Mouse (Mus musculus): ENCODE results near the gene Zfp865. TPM values are rescaled to one million over a fixed set of nuclear protein-coding genes. Genes with fewer than 3 reads are reported as not detected.
"Not testable (repeated sequence)": the region's sequence is repeated elsewhere in the genome, so short reads cannot be mapped to it uniquely, and the experiment has no call there.

The Zfp865 gene
- total RNA-seq, 2 experiments from 2014 or later, result 11.5 to 14.0 TPM

- peak; percentile 94 to 95 for DNase-seq
Measured at GRCm38 (mm10) chr7:5015118-5016001, 4.8 kb upstream of the Zfp865 start, which contains the start of gene Gm44973. Gene Gm44973, plus strand, starts transcription at chr7:5015496.

DNA sequence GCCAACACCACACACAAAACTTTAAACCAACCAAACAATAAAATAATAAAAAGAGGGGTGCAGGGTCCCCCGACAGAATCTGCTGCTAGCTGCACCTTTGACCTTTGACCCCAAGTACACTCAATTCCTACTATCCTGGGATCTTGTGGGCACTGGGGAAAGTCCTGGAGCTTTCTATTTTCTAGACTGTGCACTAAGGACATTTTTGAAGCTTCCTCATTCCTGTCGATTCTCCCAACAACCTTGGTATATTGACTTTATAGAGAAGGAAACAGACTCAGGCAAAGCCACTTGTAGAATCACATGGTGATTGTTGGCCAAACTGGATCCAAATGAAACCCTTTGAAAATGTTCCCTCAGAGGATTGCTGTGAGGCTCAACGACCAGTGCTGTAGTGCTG lies 4.1 kb upstream of the Zfp865 start:
- DNase-seq, result no peak

DNA sequence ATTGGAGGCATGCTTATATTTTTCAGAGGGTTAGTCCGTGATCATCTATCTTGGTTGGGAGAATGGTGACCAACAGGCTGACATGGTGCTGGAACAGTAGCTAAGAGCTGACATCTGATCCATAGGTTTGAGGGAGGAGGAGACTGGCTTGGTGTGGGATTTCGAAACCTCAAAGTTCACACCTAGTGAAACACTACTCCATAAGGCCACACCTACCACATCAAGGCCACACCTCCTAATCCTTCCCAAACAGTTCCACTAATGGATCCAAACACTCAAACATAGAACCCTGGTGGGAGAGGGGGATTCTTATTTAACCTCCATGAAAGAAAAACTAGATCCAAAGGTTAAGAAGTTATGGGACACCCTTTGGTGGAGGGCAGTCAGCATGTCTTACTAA lies 3.3 kb upstream of the Zfp865 start:
- no peak for DNase-seq

DNA sequence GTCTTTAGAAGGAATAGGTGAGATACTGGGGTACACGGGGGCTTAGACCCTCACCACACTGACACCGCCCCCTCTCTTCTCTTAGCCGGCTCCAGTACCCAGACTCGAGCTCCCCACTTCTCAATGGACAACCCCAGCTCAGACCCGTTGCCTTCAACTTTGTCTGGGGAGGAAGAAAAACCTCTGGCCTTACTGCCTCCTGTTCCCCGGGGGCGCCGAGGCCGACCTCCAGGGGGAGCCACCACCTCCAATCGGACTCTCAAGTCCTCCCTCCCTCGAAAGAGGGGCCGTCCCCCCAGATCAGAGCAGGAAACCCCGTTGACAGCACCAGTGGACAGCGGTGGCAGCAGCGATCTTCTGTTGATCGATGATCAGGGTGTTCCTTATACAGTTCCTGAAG lies 2.8 kb upstream of the Zfp865 start:
- DNase-seq, result no peak

DNA sequence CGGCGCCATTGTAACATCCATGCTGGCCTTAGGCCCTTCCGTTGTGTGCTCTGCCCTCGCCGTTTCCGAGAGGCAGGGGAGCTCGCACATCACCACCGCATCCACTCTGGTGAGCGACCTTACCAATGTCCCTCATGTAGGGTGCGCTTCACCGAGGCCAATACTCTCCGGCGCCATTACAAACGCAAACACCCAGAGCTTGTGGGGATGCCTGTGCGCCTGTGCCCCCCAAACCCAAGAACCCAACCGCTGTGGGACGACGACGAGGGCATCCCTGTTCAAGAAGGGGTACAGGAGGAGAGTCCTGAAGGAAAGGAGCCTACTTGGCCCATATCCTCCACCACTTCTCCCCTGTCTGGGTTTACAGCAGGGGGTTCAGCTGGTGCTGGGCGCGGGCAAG lies 2.2 kb upstream of the Zfp865 start:
- no peak for DNase-seq

DNA sequence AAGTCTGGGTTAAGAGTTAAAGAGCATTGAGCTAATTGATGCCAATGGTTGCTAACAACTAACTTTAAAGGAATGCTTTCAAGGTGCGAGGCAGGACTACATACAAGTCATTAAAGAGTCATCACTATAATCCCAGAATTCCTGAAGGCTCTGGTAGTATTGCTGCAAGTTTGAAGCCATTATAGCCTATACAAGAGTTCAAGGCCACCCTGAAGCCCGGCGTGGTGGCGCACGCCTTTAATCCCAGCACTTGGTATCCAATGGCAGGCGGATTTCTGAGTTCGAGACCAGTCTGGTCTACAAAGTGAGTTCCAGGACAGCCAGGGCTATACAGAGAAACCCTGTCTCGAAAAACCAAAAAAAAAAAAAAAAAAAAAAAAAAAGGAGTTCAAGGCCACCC lies 600 bp upstream of the Zfp865 start:
- DNase-seq, result not testable (repeated sequence)

GRCm38 (mm10) chr7:5020685-5021084 lies 509 bp downstream of the Zfp865 start:
- no peak for DNase-seq

- no peak for DNase-seq
Measured at GRCm38 (mm10) chr7:5021197-5021596, 1.0 kb downstream of the Zfp865 start.

DNA sequence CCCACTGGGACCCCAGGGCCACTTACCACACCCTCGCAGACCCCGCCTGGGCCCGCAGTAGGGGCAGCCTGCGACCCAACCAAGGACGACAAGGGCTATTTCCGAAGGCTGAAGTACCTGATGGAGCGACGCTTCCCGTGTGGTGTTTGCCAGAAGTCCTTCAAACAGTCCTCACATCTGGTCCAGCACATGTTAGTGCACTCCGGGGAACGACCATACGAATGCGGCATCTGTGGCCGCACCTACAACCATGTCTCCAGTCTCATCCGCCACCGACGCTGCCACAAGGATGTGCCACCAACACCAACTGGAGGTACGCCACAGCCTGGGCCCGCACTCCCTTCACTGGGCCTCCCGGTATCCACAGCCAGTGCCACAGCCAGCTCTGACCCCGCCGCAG lies 9.4 kb downstream of the Zfp865 start:
- DNase-seq, result no peak

- no peak for DNase-seq
Measured at GRCm38 (mm10) chr7:5029946-5030345, 9.8 kb downstream of the Zfp865 start.

DNA sequence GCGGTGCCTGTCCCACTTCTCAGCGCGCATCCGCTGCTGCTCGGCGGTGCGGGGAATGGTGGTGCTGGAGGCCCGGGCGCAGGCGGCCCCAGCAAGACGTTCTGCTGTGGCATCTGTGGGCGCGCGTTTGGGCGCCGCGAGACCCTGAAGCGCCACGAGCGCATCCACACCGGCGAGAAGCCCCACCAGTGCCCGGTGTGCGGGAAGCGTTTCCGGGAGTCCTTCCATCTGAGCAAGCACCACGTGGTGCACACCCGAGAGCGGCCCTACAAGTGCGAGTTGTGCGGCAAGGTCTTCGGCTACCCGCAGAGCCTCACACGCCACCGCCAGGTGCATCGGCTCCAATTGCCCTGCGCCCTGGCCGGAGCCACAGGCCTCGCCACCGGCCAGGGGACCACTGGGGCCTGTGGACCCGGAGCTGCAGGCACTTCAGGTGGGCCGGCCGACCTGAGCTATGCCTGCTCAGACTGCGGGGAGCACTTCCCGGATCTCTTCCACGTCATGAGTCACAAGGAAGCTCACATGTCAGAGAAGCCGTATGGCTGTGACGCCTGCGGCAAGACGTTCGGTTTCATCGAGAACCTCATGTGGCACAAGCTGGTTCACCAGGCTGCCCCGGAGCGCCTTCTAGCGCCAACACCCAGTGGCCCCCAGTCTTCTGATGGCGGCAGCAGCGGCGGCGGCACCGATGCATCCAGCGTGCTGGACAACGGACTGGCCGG lies 10.5 kb downstream of the Zfp865 start:
- DNase-seq, result no peak

- DNase-seq, result no peak
Measured at GRCm38 (mm10) chr7:5031496-5031895, 11.3 kb downstream of the Zfp865 start.

- no peak for DNase-seq
Measured at GRCm38 (mm10) chr7:5033818-5034217, 13.6 kb downstream of the Zfp865 start, which contains the start of gene 4632433K11Rik. Gene 4632433K11Rik, plus strand, starts transcription at chr7:5034118.

DNA sequence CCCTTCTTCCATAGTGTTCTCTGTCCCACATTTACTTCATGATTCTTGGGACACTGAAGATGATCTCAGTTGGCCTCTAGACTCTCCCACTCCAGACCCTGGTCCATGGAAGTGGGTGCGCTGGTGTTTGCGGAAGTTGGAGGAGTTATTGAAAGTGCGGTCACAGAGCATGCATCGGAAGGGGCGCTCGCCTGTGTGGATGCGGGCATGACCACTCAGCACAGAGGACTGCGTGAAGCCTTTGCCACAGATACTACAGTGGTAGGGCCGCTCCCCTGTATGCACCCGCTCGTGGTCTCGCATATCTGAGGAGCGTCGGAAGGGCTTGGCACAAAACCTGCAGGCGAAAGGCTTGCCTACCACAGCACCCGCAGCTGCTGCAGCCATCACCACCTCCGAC lies 15.5 kb downstream of the Zfp865 start:
- no peak for DNase-seq

GRCm38 (mm10) chr7:5036136-5036535 lies 16.0 kb downstream of the Zfp865 start:
- DNase-seq, result no peak

GRCm38 (mm10) chr7:5037026-5037425 lies 16.9 kb downstream of the Zfp865 start:
- no peak for DNase-seq

DNA sequence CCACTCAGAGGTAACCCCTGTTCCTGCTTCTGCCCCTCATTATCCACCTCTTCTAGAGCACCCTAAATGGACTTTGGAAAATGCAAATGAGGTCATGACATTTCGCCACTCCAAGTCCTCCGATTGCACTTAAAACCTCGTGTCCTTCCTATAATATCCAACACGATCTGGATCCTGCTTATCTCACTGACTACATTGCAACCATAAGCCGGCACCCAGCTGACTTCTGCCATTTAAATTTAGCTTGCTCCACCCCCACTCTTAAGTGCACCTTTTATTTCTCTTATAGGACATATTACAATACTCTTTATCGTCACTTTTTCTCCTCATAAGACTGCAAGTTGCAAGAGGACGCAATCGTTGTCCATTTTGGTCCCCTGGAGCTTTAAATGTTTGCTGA lies 17.3 kb downstream of the Zfp865 start:
- peak in 1 of 2 experiments; percentile 22 for DNase-seq

DNA sequence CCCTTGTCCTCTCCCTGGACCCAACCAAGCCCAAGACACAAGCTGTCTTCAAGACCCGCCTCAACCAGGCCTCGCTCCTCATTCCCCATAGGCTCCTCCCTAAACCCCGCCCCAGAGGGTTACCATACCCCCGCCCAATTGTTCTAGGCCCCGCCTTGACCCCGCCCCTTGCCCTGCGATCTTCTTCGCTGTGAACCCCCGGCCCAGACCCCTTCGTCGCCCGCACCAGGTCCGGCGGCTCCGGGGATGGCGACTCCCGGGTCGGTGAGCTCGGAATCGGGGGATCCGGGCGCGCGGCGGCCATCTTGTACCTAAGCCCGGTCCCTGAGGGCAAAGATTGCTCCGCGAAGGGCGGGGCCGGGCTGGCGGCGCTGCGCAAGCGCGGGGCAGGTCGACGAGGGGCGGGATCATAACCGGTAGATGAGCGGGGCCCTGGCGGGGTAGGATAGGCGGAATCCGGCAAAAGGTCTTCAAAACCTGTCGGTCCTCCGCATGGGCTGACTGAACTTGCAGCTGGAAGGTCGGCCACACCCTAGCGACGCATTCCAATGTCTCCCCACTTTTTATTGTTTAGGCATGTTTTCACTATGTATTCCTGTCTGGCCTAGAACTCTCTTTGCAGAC lies 18.0 kb downstream of the Zfp865 start, which contains the start of gene Zfp784:
TSS of gene Zfp784 (minus strand) at position 338 of the 624 bp plus-strand sequence.
- peak; percentile 96 to 98 for DNase-seq

GRCm38 (mm10) chr7:5038940-5039339 lies 18.8 kb downstream of the Zfp865 start:
- no peak for DNase-seq

- no peak for DNase-seq
Measured at GRCm38 (mm10) chr7:5044981-5045380, 24.8 kb downstream of the Zfp865 start.

GRCm38 (mm10) chr7:5046112-5046511 lies 25.9 kb downstream of the Zfp865 start:
- no peak for DNase-seq

DNA sequence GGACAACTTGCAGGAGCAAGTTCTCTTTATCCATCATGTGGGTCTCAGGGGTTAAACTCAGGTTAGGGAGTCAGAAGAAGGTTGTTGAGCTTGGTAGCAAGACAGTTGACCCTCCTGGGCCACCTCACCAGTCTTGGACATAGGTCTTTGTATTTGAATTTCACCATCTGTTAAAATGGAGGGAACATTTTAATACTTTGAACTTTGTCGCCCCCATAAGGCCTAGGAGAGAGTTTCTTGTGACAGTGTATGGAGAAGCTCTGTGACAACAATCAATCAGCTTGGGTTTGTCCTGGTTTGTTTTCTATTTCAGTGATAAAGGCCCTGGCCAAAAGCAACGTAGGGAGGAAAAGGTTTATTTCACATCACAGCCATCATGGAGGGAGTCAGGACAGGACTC lies 27.1 kb downstream of the Zfp865 start:
- peak; percentile 49 to 70 for DNase-seq
